Mouse (Mus musculus) bone marrow macrophage, adult 2 months (primary cell): ENCODE measurements around the gene Gipr.

Source experiments
- CTCF ChIP-seq: IDR thresholded peaks from 2 replicates; pipeline ENCODE4 v1.5.1; 2012; ENCODE audit warnings: low read depth, mild to moderate bottlenecking, low read length, moderate library complexity
- POLR2A ChIP-seq: IDR thresholded peaks from 2 replicates; pipeline ENCODE4 v1.6.1; 2012; ENCODE audit warnings: mild to moderate bottlenecking, low read depth, low read length, borderline replicate concordance

GRCm38 (mm10) chr7:19214940-19215339 is 49.0 kb upstream of the Gipr start:
- TF ChIP-seq POLR2A (no peak), CTCF (no peak)
